Mouse (Mus musculus): ENCODE measurements around the gene Vps52. TPM values are rescaled to one million over a fixed set of nuclear protein-coding genes. Genes with fewer than 3 reads are reported as not detected.

Vps52 gene
- total RNA-seq, 2 experiments from 2014 or later, result 53.4 to 59.9 TPM

DNA sequence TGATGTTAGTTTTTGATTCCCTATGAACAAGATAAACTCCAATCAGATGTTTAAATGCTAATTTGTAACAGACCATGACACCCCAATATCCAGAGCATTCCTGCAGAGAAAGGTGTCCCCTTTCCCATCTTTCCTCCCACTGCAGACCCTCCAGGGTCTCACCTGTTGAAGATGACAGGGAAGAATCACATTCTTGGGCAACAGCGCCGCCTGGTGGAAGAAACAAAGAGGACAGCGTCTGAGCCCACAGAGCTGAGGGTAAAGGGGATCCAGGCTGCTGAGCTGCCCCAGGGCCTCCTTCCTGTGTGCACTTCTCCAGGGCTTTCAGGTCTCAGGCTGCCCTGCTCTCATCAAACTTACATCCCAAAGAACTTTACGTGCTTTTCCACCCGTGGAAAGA lies 47.8 kb downstream of the Vps52 start:
- DNase-seq, result peak; percentile 33 to 49

- no peak for DNase-seq
Observed at GRCm38 (mm10) chr17:34006570-34006969, 51.0 kb downstream of the Vps52 start.

DNA sequence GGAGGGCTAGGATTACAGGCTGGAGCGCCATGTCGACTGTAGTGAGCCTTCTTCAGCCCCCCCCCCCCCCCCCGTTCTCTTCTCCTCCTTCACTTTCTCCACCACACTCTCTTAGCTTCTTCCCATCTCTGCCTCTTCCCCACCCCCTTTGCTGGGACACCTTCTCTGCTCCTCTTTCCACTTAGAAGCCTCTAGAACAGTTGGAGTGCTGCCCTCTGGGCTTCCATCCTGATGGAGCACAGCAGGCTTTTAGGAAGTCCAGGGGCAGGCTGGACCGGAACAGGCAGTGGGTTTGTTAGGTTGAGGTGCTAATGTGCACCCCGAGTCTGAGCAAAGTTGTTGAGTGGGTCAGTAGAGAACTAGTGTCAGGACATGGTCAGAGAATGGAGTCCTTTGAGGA lies 54.5 kb downstream of the Vps52 start:
- no peak for DNase-seq

- DNase-seq, result no peak
Observed at GRCm38 (mm10) chr17:34013436-34013835, 57.8 kb downstream of the Vps52 start.

Other genes with a start within 250 kb of the Vps52 start
- gene March2, start 237.1 kb upstream of the Vps52 start, total RNA-seq (2021), result 100 to 1,000 TPM in 1 of 2 experiments, 10 to 100 TPM in 1; 92.9 to 119 TPM
- gene Rab11b, start 195.3 kb upstream of the Vps52 start, total RNA-seq (2021), result 100 to 1,000 TPM; 231 to 299 TPM
- gene Angptl4, start 174.0 kb upstream of the Vps52 start, total RNA-seq (2021), result 100 to 1,000 TPM in 1 of 2 experiments, 10 to 100 TPM in 1; 62.7 to 110 TPM
- gene Kank3, start 145.3 kb upstream of the Vps52 start, total RNA-seq (2021), result 10 to 100 TPM; 72.2 to 90.5 TPM
- 1,000 to 10,000 TPM; 1,486 to 1,511 TPM for gene Rps28, start 131.2 kb upstream of the Vps52 start, total RNA-seq (2021)
- 100 to 1,000 TPM; 432 to 487 TPM for gene Ndufa7, start 131.2 kb upstream of the Vps52 start, total RNA-seq (2021)
- gene Cd320, start 112.7 kb upstream of the Vps52 start, total RNA-seq (2021), result 10 to 100 TPM; 30.8 to 47.3 TPM
- not detected for gene Gm7029, start 82.0 kb upstream of the Vps52 start, total RNA-seq (2021)
- gene Kifc1, start 65.2 kb upstream of the Vps52 start, total RNA-seq (2021), result 1 to 10 TPM; 3.3 to 4.4 TPM
- gene Platr17, start 50.7 kb upstream of the Vps52 start, total RNA-seq (2021), result not detected
- 10 to 100 TPM; 29.2 to 30.2 TPM for gene Daxx, start 46.4 kb upstream of the Vps52 start, total RNA-seq (2021)
- 100 to 1,000 TPM; 178 to 181 TPM for gene Tapbp, start 39.9 kb upstream of the Vps52 start, total RNA-seq (2021)
- 10 to 100 TPM; 26.5 to 36.1 TPM for gene Zbtb22, start 39.9 kb upstream of the Vps52 start, total RNA-seq (2021)
- gene Rgl2, start 26.3 kb upstream of the Vps52 start, total RNA-seq (2021), result 10 to 100 TPM; 37.0 to 45.9 TPM
- 10 to 100 TPM; 89.2 to 90.6 TPM for gene Pfdn6, start 15.5 kb upstream of the Vps52 start, total RNA-seq (2021)
- 10 to 100 TPM; 34.4 to 34.9 TPM for gene Wdr46, start 15.2 kb upstream of the Vps52 start, total RNA-seq (2021)
- 1 to 10 TPM; 4.0 to 6.6 TPM for gene B3galt4, start 4.3 kb upstream of the Vps52 start, total RNA-seq (2021)
- gene Rps18, start 189 bp downstream of the Vps52 start, total RNA-seq (2021), result 100 to 1,000 TPM; 791 to 792 TPM
- gene H2-K1, start 44.5 kb downstream of the Vps52 start, total RNA-seq (2021), result 100 to 1,000 TPM; 459 to 574 TPM
- 10 to 100 TPM; 43.8 to 48.3 TPM for gene Ring1, start 68.9 kb downstream of the Vps52 start, total RNA-seq (2021)
- 100 to 1,000 TPM; 243 to 247 TPM for gene H2-Ke6, start 72.2 kb downstream of the Vps52 start, total RNA-seq (2021)
- gene Slc39a7, start 75.9 kb downstream of the Vps52 start, total RNA-seq (2021), result 100 to 1,000 TPM; 165 to 198 TPM
- 10 to 100 TPM; 53.5 to 55.7 TPM for gene Rxrb, start 76.0 kb downstream of the Vps52 start, total RNA-seq (2021)
- gene Col11a2, start 83.6 kb downstream of the Vps52 start, total RNA-seq (2021), result 1 to 10 TPM; 1.2 to 2.2 TPM
- not detected for gene H2-Oa, start 136.5 kb downstream of the Vps52 start, total RNA-seq (2021)
- 10 to 100 TPM; 11.4 to 12.7 TPM for gene H2-DMa, start 163.7 kb downstream of the Vps52 start, total RNA-seq (2021)
- 100 to 1,000 TPM; 213 to 224 TPM for gene Brd2, start 166.8 kb downstream of the Vps52 start, total RNA-seq (2021)
- gene H2-DMb2, start 187.5 kb downstream of the Vps52 start, total RNA-seq (2021), result 1 to 10 TPM in 1 of 2 experiments, under 1 TPM in 1; 0.72 to 2.2 TPM
- 1 to 10 TPM; 3.5 to 6.0 TPM for gene H2-DMb1, start 197.3 kb downstream of the Vps52 start, total RNA-seq (2021)
- gene Tap1, start 231.7 kb downstream of the Vps52 start, total RNA-seq (2021), result 10 to 100 TPM; 12.5 to 23.0 TPM
- gene Psmb9, start 232.0 kb downstream of the Vps52 start, total RNA-seq (2021), result 10 to 100 TPM; 11.2 to 18.8 TPM
- gene Psmb8, start 241.9 kb downstream of the Vps52 start, total RNA-seq (2021), result 10 to 100 TPM; 31.0 to 34.7 TPM
- gene Tap2, start 247.7 kb downstream of the Vps52 start, total RNA-seq (2021), result 10 to 100 TPM; 47.0 to 54.3 TPM

All from adrenal gland, postnatal 36 days (tissue).